Mouse (Mus musculus) brain, embryonic 14.5 days (tissue): Measurements from ENCODE around the gene Scyl1.
A peak's percentile ranks its signal among the peaks of the same experiment; 100 is the strongest.

ENCODE experiments used
- CTCF ChIP-seq: fragments of 200-500 bp; IDR thresholded peaks from 2 replicates; pipeline ENCODE4 v1.5.1; 2012; ENCODE audit warnings: inconsistent platforms, mild to moderate bottlenecking, moderate library complexity, borderline replicate concordance; ENCODE audit not compliant: insufficient read depth, insufficient read length; ENCODE audit errors: extremely low read depth
- POLR2A ChIP-seq: fragments of 200-500 bp; IDR thresholded peaks from 2 replicates; pipeline ENCODE4 v1.6.1; 2012; ENCODE audit warnings: mild to moderate bottlenecking, inconsistent platforms, borderline replicate concordance; ENCODE audit not compliant: poor library complexity, insufficient read depth, insufficient read length, severe bottlenecking; ENCODE audit errors: extremely low read depth

- TF ChIP-seq POLR2A (no peak), CTCF (peak; percentile 36; the same call in 1 of the 2 replicates)
Measured at GRCm38 (mm10) chr19:5819549-5819948, 48.3 kb upstream of the Scyl1 start.
